Mouse (Mus musculus): ENCODE measurements around the gene Uchl4. TPM values are rescaled to one million over a fixed set of nuclear protein-coding genes. Genes with fewer than 3 reads are reported as not detected.

The Uchl4 gene
- polyA plus RNA-seq, 1 experiment from 2014 or later = 0.80 TPM

GRCm38 (mm10) chr9:64240116-64240515 is 5.1 kb downstream of the Uchl4 start:
- H3K9me3 ChIP-seq (replicated peaks; ENCODE audit: control insufficient read depth, low read length) = no peaks in the 10 kb centered on the region
- H3K9ac ChIP-seq (ENCODE audit: low read depth, low read length) = no peak overlapping the region
- H3K36me3 ChIP-seq (ENCODE audit: control insufficient read depth, insufficient read depth) = no peaks in the 10 kb centered on the region
- no peaks in the 10 kb centered on the region for H3K27me3 ChIP-seq (ENCODE audit: control insufficient read depth, insufficient read depth, low read depth, low read length)
- H3K4me2 ChIP-seq (ENCODE audit: low read depth, low read length) = no peak overlapping the region
- no peak overlapping the region for H3K27ac ChIP-seq (ENCODE audit: low read length)
- no peak for ATAC-seq (ENCODE audit: low read depth)
- H3K4me1 ChIP-seq (ENCODE audit: control insufficient read depth, low read depth, low read length) = peaks cover 3% of the 10 kb centered on the region
- WGBS (ENCODE audit: insufficient replicate concordance) = 47% methylated on average over 2 of the region's 2 CpGs
- no peak overlapping the region for H3K4me3 ChIP-seq (ENCODE audit: low read depth, low read length)

- ATAC-seq (ENCODE audit: low read depth) = no peak
- Histone ChIP-seq H3K4me1 (ENCODE audit: control insufficient read depth, low read depth, low read length) (peaks cover 3% of the 10 kb centered on the region), H3K27ac (ENCODE audit: low read length) (no peak overlapping the region), H3K36me3 (ENCODE audit: control insufficient read depth, insufficient read depth) (no peaks in the 10 kb centered on the region), H3K4me2 (ENCODE audit: low read depth, low read length) (no peak overlapping the region), H3K9ac (ENCODE audit: low read depth, low read length) (no peak overlapping the region), H3K27me3 (ENCODE audit: control insufficient read depth, insufficient read depth, low read depth, low read length) (no peaks in the 10 kb centered on the region), H3K9me3 (replicated peaks; ENCODE audit: control insufficient read depth, low read length) (no peaks in the 10 kb centered on the region), H3K4me3 (ENCODE audit: low read depth, low read length) (no peak overlapping the region)
- 43% methylated on average over 8 of the region's 8 CpGs for WGBS (ENCODE audit: insufficient replicate concordance)
Observed at GRCm38 (mm10) chr9:64240681-64241080, 5.7 kb downstream of the Uchl4 start.

GRCm38 (mm10) chr9:64242381-64242831 is 7.4 kb downstream of the Uchl4 start:
- H3K27ac ChIP-seq (ENCODE audit: low read length) = no peak overlapping the region
- no peaks in the 10 kb centered on the region for H3K36me3 ChIP-seq (ENCODE audit: control insufficient read depth, insufficient read depth)
- no peaks in the 10 kb centered on the region for H3K9me3 ChIP-seq (replicated peaks; ENCODE audit: control insufficient read depth, low read length)
- H3K9ac ChIP-seq (ENCODE audit: low read depth, low read length) = no peak overlapping the region
- no peaks in the 10 kb centered on the region for H3K27me3 ChIP-seq (ENCODE audit: control insufficient read depth, insufficient read depth, low read depth, low read length)
- H3K4me3 ChIP-seq (ENCODE audit: low read depth, low read length) = no peak overlapping the region
- peaks cover 3% of the 10 kb centered on the region for H3K4me1 ChIP-seq (ENCODE audit: control insufficient read depth, low read depth, low read length)
- ATAC-seq (ENCODE audit: low read depth) = no peak
- H3K4me2 ChIP-seq (ENCODE audit: low read depth, low read length) = no peak overlapping the region
- WGBS (ENCODE audit: insufficient replicate concordance) = 29% methylated on average over 6 of the region's 6 CpGs

- peaks cover 23% of the 10 kb centered on the region for H3K4me1 ChIP-seq (ENCODE audit: control insufficient read depth, low read depth, low read length)
- H3K9me3 ChIP-seq (replicated peaks; ENCODE audit: control insufficient read depth, low read length) = no peaks in the 10 kb centered on the region
- no peak for ATAC-seq (ENCODE audit: low read depth)
- no peaks in the 10 kb centered on the region for H3K27me3 ChIP-seq (ENCODE audit: control insufficient read depth, insufficient read depth, low read depth, low read length)
- no peaks in the 10 kb centered on the region for H3K36me3 ChIP-seq (ENCODE audit: control insufficient read depth, insufficient read depth)
- no peak overlapping the region for H3K27ac ChIP-seq (ENCODE audit: low read length)
- no peak overlapping the region for H3K4me2 ChIP-seq (ENCODE audit: low read depth, low read length)
- H3K4me3 ChIP-seq (ENCODE audit: low read depth, low read length) = no peak overlapping the region
- 39% methylated on average over 1 of the region's 1 CpGs for WGBS (ENCODE audit: insufficient replicate concordance)
- H3K9ac ChIP-seq (ENCODE audit: low read depth, low read length) = no peak overlapping the region
Observed at GRCm38 (mm10) chr9:64249371-64249770, 14.4 kb downstream of the Uchl4 start.

- no peak overlapping the region for H3K27ac ChIP-seq (ENCODE audit: low read length)
- H3K4me1 ChIP-seq (ENCODE audit: control insufficient read depth, low read depth, low read length) = peaks cover 23% of the 10 kb centered on the region
- no peak overlapping the region for H3K4me2 ChIP-seq (ENCODE audit: low read depth, low read length)
- H3K36me3 ChIP-seq (ENCODE audit: control insufficient read depth, insufficient read depth) = no peaks in the 10 kb centered on the region
- H3K4me3 ChIP-seq (ENCODE audit: low read depth, low read length) = no peak overlapping the region
- H3K9ac ChIP-seq (ENCODE audit: low read depth, low read length) = no peak overlapping the region
- no peaks in the 10 kb centered on the region for H3K9me3 ChIP-seq (replicated peaks; ENCODE audit: control insufficient read depth, low read length)
- ATAC-seq (ENCODE audit: low read depth) = no peak
- no peaks in the 10 kb centered on the region for H3K27me3 ChIP-seq (ENCODE audit: control insufficient read depth, insufficient read depth, low read depth, low read length)
Observed at GRCm38 (mm10) chr9:64250111-64250730, 15.2 kb downstream of the Uchl4 start.

- Histone ChIP-seq H3K27ac (ENCODE audit: low read length) (peak overlapping the region; percentile 93), H3K36me3 (ENCODE audit: control insufficient read depth, insufficient read depth) (no peaks in the 10 kb centered on the region), H3K4me2 (ENCODE audit: low read depth, low read length) (peak overlapping the region; percentile 91), H3K9me3 (replicated peaks; ENCODE audit: control insufficient read depth, low read length) (no peaks in the 10 kb centered on the region), H3K9ac (ENCODE audit: low read depth, low read length) (peak overlapping the region; percentile 92), H3K4me1 (ENCODE audit: control insufficient read depth, low read depth, low read length) (peaks cover 23% of the 10 kb centered on the region), H3K4me3 (ENCODE audit: low read depth, low read length) (peak overlapping the region; percentile 90), H3K27me3 (ENCODE audit: control insufficient read depth, insufficient read depth, low read depth, low read length) (no peaks in the 10 kb centered on the region)
- ATAC-seq (ENCODE audit: low read depth) = no peak
- under 1% methylated on average over 16 of the region's 16 CpGs for WGBS (ENCODE audit: insufficient replicate concordance)
Observed at GRCm38 (mm10) chr9:64252591-64253020, 17.6 kb downstream of the Uchl4 start.

GRCm38 (mm10) chr9:64253021-64253904 is 18.3 kb downstream of the Uchl4 start, which contains the start of gene Map2k1:
Gene Map2k1, minus strand, starts transcription at chr9:64253631.
- Histone ChIP-seq H3K4me1 (ENCODE audit: control insufficient read depth, low read depth, low read length) (peaks cover 23% of the 10 kb centered on the region), H3K9ac (ENCODE audit: low read depth, low read length) (peak within 1 kb of the TSS; percentile 92), H3K4me2 (ENCODE audit: low read depth, low read length) (peak within 1 kb of the TSS; percentile 91), H3K27me3 (ENCODE audit: control insufficient read depth, insufficient read depth, low read depth, low read length) (no peaks in the 10 kb centered on the region), H3K36me3 (ENCODE audit: control insufficient read depth, insufficient read depth) (no peaks in the 10 kb centered on the region), H3K9me3 (replicated peaks; ENCODE audit: control insufficient read depth, low read length) (no peaks in the 10 kb centered on the region), H3K27ac (ENCODE audit: low read length) (peak within 1 kb of the TSS; percentile 93), H3K4me3 (ENCODE audit: low read depth, low read length) (peak within 1 kb of the TSS; percentile 90)
- ATAC-seq (ENCODE audit: low read depth) = peak; percentile 92
- under 1% methylated on average over 85 of the region's 89 CpGs for WGBS (ENCODE audit: insufficient replicate concordance)

- Histone ChIP-seq H3K4me1 (ENCODE audit: control insufficient read depth, low read depth, low read length) (peaks cover 15% of the 10 kb centered on the region), H3K27ac (ENCODE audit: low read length) (no peak overlapping the region), H3K9ac (ENCODE audit: low read depth, low read length) (no peak overlapping the region), H3K36me3 (ENCODE audit: control insufficient read depth, insufficient read depth) (no peaks in the 10 kb centered on the region), H3K27me3 (ENCODE audit: control insufficient read depth, insufficient read depth, low read depth, low read length) (no peaks in the 10 kb centered on the region), H3K9me3 (replicated peaks; ENCODE audit: control insufficient read depth, low read length) (no peaks in the 10 kb centered on the region), H3K4me3 (ENCODE audit: low read depth, low read length) (no peak overlapping the region), H3K4me2 (ENCODE audit: low read depth, low read length) (no peak overlapping the region)
- 53% methylated on average over 3 of the region's 3 CpGs for WGBS (ENCODE audit: insufficient replicate concordance)
- no peak for ATAC-seq (ENCODE audit: low read depth)
Observed at GRCm38 (mm10) chr9:64255422-64255821, 20.4 kb downstream of the Uchl4 start.

GRCm38 (mm10) chr9:64256204-64256603 is 21.2 kb downstream of the Uchl4 start:
- Histone ChIP-seq H3K9me3 (replicated peaks; ENCODE audit: control insufficient read depth, low read length) (no peaks in the 10 kb centered on the region), H3K27ac (ENCODE audit: low read length) (no peak overlapping the region), H3K4me3 (ENCODE audit: low read depth, low read length) (no peak overlapping the region), H3K36me3 (ENCODE audit: control insufficient read depth, insufficient read depth) (no peaks in the 10 kb centered on the region), H3K4me1 (ENCODE audit: control insufficient read depth, low read depth, low read length) (peaks cover 15% of the 10 kb centered on the region), H3K4me2 (ENCODE audit: low read depth, low read length) (no peak overlapping the region), H3K9ac (ENCODE audit: low read depth, low read length) (no peak overlapping the region), H3K27me3 (ENCODE audit: control insufficient read depth, insufficient read depth, low read depth, low read length) (no peaks in the 10 kb centered on the region)
- 67% methylated on average over 3 of the region's 3 CpGs for WGBS (ENCODE audit: insufficient replicate concordance)
- no peak for ATAC-seq (ENCODE audit: low read depth)
